Mouse (Mus musculus) lung, embryonic 16.5 days (tissue): ENCODE measurements at regions not wholly inside any gene's neighbourhood (a gene's known extent, or its start where the extent isn't known, plus 50 kb on each side); places are given as distances from the start of the nearest gene placed in this dataset.

Source experiments
- ATAC-seq: fragments of 200-750 bp; cut with Nextera tagmentation; 2 replicates; pipeline ENCODE4 v1.8.0; 2017; ENCODE audit warnings: low read depth, mild to moderate bottlenecking, moderate library complexity
- H3K27ac ChIP-seq: fragments of 300-500 bp; sonication (generic); 2 replicates; pipeline ENCODE4 v1.5.1; 2014; ENCODE audit warnings: mild to moderate bottlenecking, control low read depth, low read length
- H3K27me3 ChIP-seq: fragments of 300-500 bp; sonication (generic); 2 replicates; pipeline ENCODE4 v1.6.1; 2014; ENCODE audit warnings: low read depth, low read length, mixed read lengths; ENCODE audit not compliant: control insufficient read depth, insufficient read depth
- H3K36me3 ChIP-seq: fragments of 300-500 bp; sonication (generic); 2 replicates; pipeline ENCODE4 v1.6.1; 2014; ENCODE audit warnings: low read length; ENCODE audit not compliant: control insufficient read depth, insufficient read depth
- H3K4me1 ChIP-seq: fragments of 300-500 bp; sonication (generic); replicated peaks from 2 replicates; pipeline ENCODE4 v1.6.1; 2014; ENCODE audit warnings: low read length, mixed read lengths; ENCODE audit not compliant: control insufficient read depth, insufficient read depth
- H3K4me2 ChIP-seq: fragments of 300-500 bp; sonication (generic); 2 replicates; pipeline ENCODE4 v1.6.1; 2014; ENCODE audit warnings: low read depth, low read length, control low read depth
- H3K4me3 ChIP-seq: fragments of 300-500 bp; sonication (generic); 2 replicates; pipeline ENCODE4 v1.5.1; 2014; ENCODE audit warnings: mild to moderate bottlenecking, low read length, control low read depth
- H3K9ac ChIP-seq: fragments of 300-500 bp; sonication (generic); 2 replicates; pipeline ENCODE4 v1.6.1; 2014; ENCODE audit warnings: low read length, control low read depth
- H3K9me3 ChIP-seq: fragments of 300-500 bp; sonication (generic); 2 replicates; pipeline ENCODE4 v1.6.1; 2016; ENCODE audit warnings: low read length; ENCODE audit not compliant: control insufficient read depth
- WGBS: fragments of 180-500 bp; shearing (Covaris S2); extraction: QIAGEN DNeasy Blood & Tissue Kit; methylation state at CpG from one replicate; pipeline ENCODE4 v1.1.7; 2014; 5-methylcytosine and 5-hydroxymethylcytosine counted together

- WGBS: 57% methylated on average over 8 of the region's 8 CpGs
- Histone ChIP-seq H3K27me3 (no peaks in the 10 kb centered on the region), H3K4me2 (no peak overlapping the region), H3K9me3 (no peaks in the 10 kb centered on the region; the same call in 1 of the 2 replicates), H3K9ac (no peak overlapping the region), H3K27ac (no peak overlapping the region), H3K4me3 (no peak overlapping the region), H3K36me3 (no peaks in the 10 kb centered on the region), H3K4me1 (no peaks in the 10 kb centered on the region)
- ATAC-seq: no peak
Measured at GRCm38 (mm10) chr4:47648701-47649100, 174.2 kb downstream of the Sec61b start.

GRCm38 (mm10) chr4:47649951-47650350, 175.5 kb downstream of the Sec61b start:
- no peak overlapping the region for H3K27ac ChIP-seq
- H3K27me3 ChIP-seq: no peaks in the 10 kb centered on the region
- H3K4me3 ChIP-seq: no peak overlapping the region
- no peaks in the 10 kb centered on the region for H3K4me1 ChIP-seq
- H3K9ac ChIP-seq: no peak overlapping the region
- H3K9me3 ChIP-seq: no peaks in the 10 kb centered on the region; the same call in 1 of the 2 replicates
- no peaks in the 10 kb centered on the region for H3K36me3 ChIP-seq
- no peak overlapping the region for H3K4me2 ChIP-seq
- ATAC-seq: no peak
- WGBS: 59% methylated on average over 3 of the region's 3 CpGs

GRCm38 (mm10) chr4:47651521-47651920, 177.1 kb downstream of the Sec61b start:
- H3K36me3 ChIP-seq: no peaks in the 10 kb centered on the region
- no peak for ATAC-seq
- H3K27me3 ChIP-seq: no peaks in the 10 kb centered on the region
- 65% methylated on average over 10 of the region's 10 CpGs for WGBS
- H3K9me3 ChIP-seq: no peaks in the 10 kb centered on the region; the same call in 1 of the 2 replicates
- H3K4me3 ChIP-seq: no peak overlapping the region
- no peak overlapping the region for H3K4me2 ChIP-seq
- no peaks in the 10 kb centered on the region for H3K4me1 ChIP-seq
- H3K27ac ChIP-seq: no peak overlapping the region
- no peak overlapping the region for H3K9ac ChIP-seq

GRCm38 (mm10) chr4:47653143-47653542, 178.7 kb downstream of the Sec61b start:
- H3K4me1 ChIP-seq: no peaks in the 10 kb centered on the region
- H3K36me3 ChIP-seq: no peaks in the 10 kb centered on the region
- H3K4me3 ChIP-seq: no peak overlapping the region
- 83% methylated on average over 2 of the region's 2 CpGs for WGBS
- no peak for ATAC-seq
- no peaks in the 10 kb centered on the region for H3K9me3 ChIP-seq
- no peak overlapping the region for H3K9ac ChIP-seq
- no peak overlapping the region for H3K27ac ChIP-seq
- no peak overlapping the region for H3K4me2 ChIP-seq
- no peaks in the 10 kb centered on the region for H3K27me3 ChIP-seq

- no peaks in the 10 kb centered on the region for H3K9me3 ChIP-seq
- H3K4me3 ChIP-seq: no peak overlapping the region
- no peaks in the 10 kb centered on the region for H3K27me3 ChIP-seq
- no peak for ATAC-seq
- H3K4me2 ChIP-seq: no peak overlapping the region
- no peaks in the 10 kb centered on the region for H3K36me3 ChIP-seq
- H3K9ac ChIP-seq: no peak overlapping the region
- H3K4me1 ChIP-seq: no peaks in the 10 kb centered on the region
- 53% methylated on average over 5 of the region's 5 CpGs for WGBS
- no peak overlapping the region for H3K27ac ChIP-seq
Measured at GRCm38 (mm10) chr4:47669519-47669918, 195.1 kb downstream of the Sec61b start.

GRCm38 (mm10) chr4:47670476-47670875, 196.0 kb downstream of the Sec61b start:
- Histone ChIP-seq H3K36me3 (no peaks in the 10 kb centered on the region), H3K27me3 (no peaks in the 10 kb centered on the region), H3K4me1 (no peaks in the 10 kb centered on the region), H3K9me3 (no peaks in the 10 kb centered on the region), H3K4me2 (no peak overlapping the region), H3K27ac (no peak overlapping the region), H3K9ac (no peak overlapping the region), H3K4me3 (no peak overlapping the region)
- ATAC-seq: no peak
- 50% methylated on average over 3 of the region's 3 CpGs for WGBS

GRCm38 (mm10) chr4:47671362-47671761, 196.9 kb downstream of the Sec61b start:
- no peak overlapping the region for H3K4me3 ChIP-seq
- H3K4me2 ChIP-seq: no peak overlapping the region
- no peak for ATAC-seq
- H3K27ac ChIP-seq: no peak overlapping the region
- no peaks in the 10 kb centered on the region for H3K27me3 ChIP-seq
- WGBS: 74% methylated on average over 5 of the region's 5 CpGs
- H3K9me3 ChIP-seq: no peaks in the 10 kb centered on the region
- no peaks in the 10 kb centered on the region for H3K36me3 ChIP-seq
- H3K4me1 ChIP-seq: no peaks in the 10 kb centered on the region
- no peak overlapping the region for H3K9ac ChIP-seq

GRCm38 (mm10) chr4:47681141-47681540, 206.7 kb downstream of the Sec61b start:
- H3K9ac ChIP-seq: no peak overlapping the region
- H3K36me3 ChIP-seq: no peaks in the 10 kb centered on the region
- H3K27me3 ChIP-seq: no peaks in the 10 kb centered on the region
- H3K9me3 ChIP-seq: no peaks in the 10 kb centered on the region
- ATAC-seq: no peak
- H3K4me2 ChIP-seq: no peak overlapping the region
- H3K4me3 ChIP-seq: no peak overlapping the region
- no peak overlapping the region for H3K27ac ChIP-seq
- 80% methylated on average over 4 of the region's 4 CpGs for WGBS
- H3K4me1 ChIP-seq: no peaks in the 10 kb centered on the region

- Histone ChIP-seq H3K9ac (no peak overlapping the region), H3K27me3 (no peaks in the 10 kb centered on the region), H3K9me3 (no peaks in the 10 kb centered on the region), H3K36me3 (no peaks in the 10 kb centered on the region), H3K4me1 (no peaks in the 10 kb centered on the region), H3K4me3 (no peak overlapping the region), H3K4me2 (no peak overlapping the region), H3K27ac (no peak overlapping the region)
- no peak for ATAC-seq
- 79% methylated on average over 2 of the region's 2 CpGs for WGBS
Measured at GRCm38 (mm10) chr4:47691207-47691606, 216.7 kb downstream of the Sec61b start.

GRCm38 (mm10) chr4:47692654-47693053, 218.2 kb downstream of the Sec61b start:
- H3K4me1 ChIP-seq: no peaks in the 10 kb centered on the region
- H3K9me3 ChIP-seq: no peaks in the 10 kb centered on the region
- no peaks in the 10 kb centered on the region for H3K27me3 ChIP-seq
- H3K27ac ChIP-seq: no peak overlapping the region
- no peak overlapping the region for H3K4me2 ChIP-seq
- no peak for ATAC-seq
- H3K36me3 ChIP-seq: no peaks in the 10 kb centered on the region
- no peak overlapping the region for H3K4me3 ChIP-seq
- no peak overlapping the region for H3K9ac ChIP-seq
